Mouse (Mus musculus) liver, embryonic 14.5 days (tissue): ENCODE measurements around the gene Ppox.

Experiments used
- CTCF ChIP-seq: IDR thresholded peaks from 2 replicates; pipeline ENCODE4 v1.5.1; 2016; ENCODE audit warnings: antibody characterized with exemption, low read depth, control low read depth
- EP300 ChIP-seq: IDR thresholded peaks from 2 replicates; pipeline ENCODE4 v1.6.1; 2016; ENCODE audit warnings: antibody characterized with exemption, low read depth

DNA sequence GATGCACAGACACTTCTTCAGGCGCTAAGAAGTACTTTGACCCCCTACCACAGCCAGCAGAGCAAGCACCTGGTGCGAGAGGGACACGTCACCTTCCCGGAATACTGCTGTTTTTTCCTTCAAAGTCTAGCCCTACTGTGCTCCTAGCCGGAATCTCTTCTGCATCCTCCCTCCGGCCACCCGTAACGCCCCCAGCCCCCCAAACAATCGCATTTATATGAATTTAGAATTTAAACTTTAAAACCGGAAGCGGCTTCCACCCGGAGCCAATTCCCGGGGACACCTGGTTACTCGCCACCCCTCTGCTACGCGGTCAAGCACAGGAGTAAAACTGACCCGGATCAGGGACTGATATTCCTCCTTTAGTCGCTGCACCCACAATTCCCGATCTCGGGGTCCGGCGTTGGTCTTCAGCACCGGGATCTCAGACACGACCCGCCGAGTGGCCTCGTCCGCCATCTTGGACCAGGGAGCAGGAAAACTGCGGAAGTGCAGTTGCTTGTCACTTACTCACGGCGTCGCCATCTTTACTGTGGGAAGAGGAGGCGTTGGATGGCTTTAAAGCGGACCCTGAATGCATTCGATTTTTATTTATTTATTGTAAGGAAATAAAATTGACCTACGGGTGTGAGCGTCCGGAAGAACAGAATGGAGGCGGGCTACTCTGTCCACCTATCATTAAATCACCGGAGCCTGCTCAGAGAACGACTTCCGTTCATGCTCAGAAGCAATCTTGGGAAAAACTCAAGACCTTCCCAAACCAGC is 13.5 kb upstream of the Ppox start, which contains the start of gene Ufc1:
- peak; percentile 61 for TF ChIP-seq CTCF
- TF ChIP-seq EP300, result no peak
